Mouse (Mus musculus): ENCODE results near the gene 2700097O09Rik.

- TF ChIP-seq USF2 (IDR thresholded peaks at IDR 0.05; ENCODE audit: borderline replicate concordance in 1 of 2, insufficient read depth in 1 of 2, low read depth in 1 of 2, low read length in 2 of 2) (no peak), CTCF (IDR thresholded peaks at IDR 0.05 in 2 of 3, conservative IDR thresholded peaks at IDR 0.05 in 1 of 3; ENCODE audit: control insufficient read depth in 1 of 3, insufficient read depth in 1 of 3, low read depth in 2 of 3, low read length in 3 of 3, poor library complexity in 1 of 3, severe bottlenecking in 1 of 3) (no peak), JUND (IDR thresholded peaks at IDR 0.05; ENCODE audit: low read depth, low read length) (no peak), EP300 (IDR thresholded peaks at IDR 0.05; ENCODE audit: low read depth in 1 of 2, low read length in 2 of 2) (no peak)
Observed at GRCm38 (mm10) chr12:55006071-55006470, 73.8 kb downstream of the 2700097O09Rik start.

Measured in MEL (cell line).